Mouse (Mus musculus): ENCODE data around the gene Pmfbp1.

DNA sequence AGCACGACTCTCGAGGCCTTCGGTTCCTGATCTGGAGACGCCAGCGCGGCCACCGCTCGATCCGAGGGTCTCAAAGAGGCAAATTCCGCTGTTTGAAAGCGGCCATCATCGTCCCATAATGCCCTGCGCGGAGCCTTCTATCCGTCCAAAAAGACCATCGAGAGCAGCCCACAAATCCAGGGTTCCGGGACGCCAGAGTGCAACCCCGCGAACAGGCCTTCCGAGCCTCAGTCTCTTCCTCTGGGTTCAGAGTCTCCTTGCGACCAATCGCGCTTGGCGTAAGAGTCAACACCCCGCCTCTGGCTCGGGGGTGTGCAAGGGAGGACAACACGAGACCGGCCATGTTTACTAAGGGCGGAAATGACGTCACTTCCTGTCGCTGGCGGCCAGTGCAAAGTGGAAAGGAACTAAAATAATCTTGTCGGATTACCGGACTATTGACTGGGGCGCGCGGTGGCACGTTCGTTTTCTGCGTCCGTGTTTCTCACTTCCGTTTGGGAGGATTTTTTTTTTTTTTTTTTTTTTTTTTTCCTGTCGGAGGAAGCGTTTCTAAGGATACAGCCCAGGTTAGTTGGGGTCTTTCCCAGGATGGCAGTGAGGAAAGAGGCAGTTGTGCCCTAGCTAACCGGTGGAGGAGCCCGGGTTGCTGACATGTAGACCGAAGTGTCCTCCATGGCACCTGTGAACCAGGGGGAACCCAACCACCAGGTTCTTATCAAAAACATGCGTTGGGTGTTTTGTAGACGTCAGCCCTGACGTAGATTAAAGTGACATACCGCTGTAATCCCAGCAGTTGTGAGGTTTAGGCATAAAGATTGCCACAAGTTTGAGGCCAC, 71.9 kb downstream of the Pmfbp1 start, which contains the start of the genes Dhx38 and Txnl4b:
- TF ChIP-seq CTCF (IDR thresholded peaks at IDR 0.05; ENCODE audit: low read depth) (0 out of 2 replicates have a peak, but pooled peaks have one; percentile 1), EP300 (optimal IDR thresholded peaks at IDR 0.05) (peak; percentile 80)
